Mouse (Mus musculus) embryo, embryonic 10.5 days (tissue): Measurements from ENCODE around the gene Gm4187.
"Not testable (repeated sequence)": the region's sequence is repeated elsewhere in the genome, so short reads cannot be mapped to it uniquely, and the experiment has no call there.

Source experiments
- DNase-seq: peaks from one replicate; pipeline ENCODE4 v3.0.0-alpha.2; 2015; ENCODE audit warnings: low spot score

Gm4187 gene

DNA sequence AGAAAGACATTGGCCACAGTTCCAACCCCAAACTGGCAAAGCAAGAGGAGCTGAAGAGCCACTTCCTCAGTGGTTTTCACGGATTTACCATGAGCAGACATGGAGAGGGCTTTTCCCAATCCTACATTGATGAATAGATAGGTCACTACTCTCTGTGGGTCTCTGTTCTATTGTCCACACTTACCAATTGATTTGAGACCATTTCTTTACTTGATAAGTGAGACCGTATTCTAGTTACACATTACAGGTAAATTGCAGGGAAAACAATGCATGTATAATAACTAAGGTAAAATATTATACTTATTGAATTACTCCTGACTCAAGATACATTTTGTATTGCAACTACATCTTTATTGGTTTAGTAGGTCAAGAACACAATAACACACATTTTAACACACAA, at the start of gene Gm4187:
TSS of gene Gm4187 (minus strand) at position 101 of the 400 bp plus-strand sequence.
- DNase-seq = not testable (repeated sequence)

DNA sequence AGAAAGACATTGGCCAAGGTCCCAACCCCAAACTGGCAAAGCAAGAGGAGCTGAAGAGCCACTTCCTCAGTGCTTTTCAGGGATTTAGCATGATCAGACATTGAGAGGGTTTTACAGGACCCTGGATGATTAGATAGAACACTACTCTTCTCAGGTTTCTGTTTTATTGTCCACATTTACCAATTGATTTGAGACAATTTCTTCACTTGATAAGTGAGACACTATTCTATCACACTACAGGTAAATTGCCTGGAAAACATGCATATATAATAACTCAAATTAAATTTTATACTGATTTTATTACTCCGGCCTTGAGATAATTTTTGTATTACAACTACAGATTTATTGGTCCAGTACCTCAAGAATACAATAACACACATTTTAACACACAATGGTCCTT, 41.4 kb upstream of the Gm4187 start, which contains the start of gene Gm8660:
TSS of gene Gm8660 (minus strand) at position 101 of the 400 bp plus-strand sequence.
- not testable (repeated sequence) for DNase-seq
